Mouse (Mus musculus) gastrocnemius, postnatal 10 days (tissue): ENCODE measurements around the gene Fyn. TPM values are rescaled to one million over a fixed set of nuclear protein-coding genes. Genes with fewer than 3 reads are reported as not detected.

Experiments
- DNase-seq: peaks from one replicate; pipeline ENCODE4 v3.0.0; 2021; ENCODE audit warnings: mixed read lengths
- total RNA-seq, 2 experiments: library from RNA; stranded (reverse); gene quantifications; 2 replicates each; pipeline ENCODE4 v1.2.3; 2021

The Fyn gene
- total RNA-seq, 2 experiments from 2014 or later = 25.6 to 34.4 TPM

DNA sequence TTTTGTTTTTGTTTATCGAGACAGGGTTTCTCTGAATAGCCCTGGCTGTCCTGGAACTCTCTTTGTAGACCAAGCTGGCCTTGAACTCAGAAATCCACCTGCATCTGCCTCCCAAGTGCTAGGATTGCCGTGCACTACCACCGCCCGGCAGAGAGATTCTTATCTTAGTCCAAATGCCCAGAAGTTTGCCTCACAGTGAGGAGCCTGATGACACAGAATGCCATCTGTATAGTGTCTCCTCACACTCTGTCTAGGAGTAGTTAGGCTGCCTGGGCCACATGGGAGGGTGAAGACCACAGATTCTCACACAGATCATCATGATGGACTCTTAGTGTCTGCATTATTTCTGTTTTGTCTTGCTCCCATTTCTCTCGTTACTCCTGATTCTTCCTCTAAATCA is 140.1 kb downstream of the Fyn start:
- no peak for DNase-seq

DNA sequence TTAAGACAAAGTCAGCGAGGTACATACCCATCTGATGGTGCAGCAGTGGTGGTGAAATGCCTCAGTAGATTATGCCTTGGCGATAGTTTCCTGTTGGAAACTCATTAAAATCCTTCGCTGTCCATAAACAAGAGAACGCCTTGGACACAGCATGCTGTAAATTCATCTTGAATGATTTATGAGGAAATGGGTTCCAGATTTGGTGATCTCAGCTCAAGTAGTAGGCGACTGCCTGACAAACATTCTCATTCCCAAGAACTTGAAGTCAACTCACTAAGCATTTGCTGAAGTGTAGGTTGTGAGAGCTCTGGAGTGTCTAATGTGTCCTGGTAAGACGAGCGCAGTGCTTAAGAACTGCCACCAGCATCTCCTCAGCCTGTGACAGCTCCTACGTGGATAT is 141.3 kb downstream of the Fyn start:
- no peak for DNase-seq

DNA sequence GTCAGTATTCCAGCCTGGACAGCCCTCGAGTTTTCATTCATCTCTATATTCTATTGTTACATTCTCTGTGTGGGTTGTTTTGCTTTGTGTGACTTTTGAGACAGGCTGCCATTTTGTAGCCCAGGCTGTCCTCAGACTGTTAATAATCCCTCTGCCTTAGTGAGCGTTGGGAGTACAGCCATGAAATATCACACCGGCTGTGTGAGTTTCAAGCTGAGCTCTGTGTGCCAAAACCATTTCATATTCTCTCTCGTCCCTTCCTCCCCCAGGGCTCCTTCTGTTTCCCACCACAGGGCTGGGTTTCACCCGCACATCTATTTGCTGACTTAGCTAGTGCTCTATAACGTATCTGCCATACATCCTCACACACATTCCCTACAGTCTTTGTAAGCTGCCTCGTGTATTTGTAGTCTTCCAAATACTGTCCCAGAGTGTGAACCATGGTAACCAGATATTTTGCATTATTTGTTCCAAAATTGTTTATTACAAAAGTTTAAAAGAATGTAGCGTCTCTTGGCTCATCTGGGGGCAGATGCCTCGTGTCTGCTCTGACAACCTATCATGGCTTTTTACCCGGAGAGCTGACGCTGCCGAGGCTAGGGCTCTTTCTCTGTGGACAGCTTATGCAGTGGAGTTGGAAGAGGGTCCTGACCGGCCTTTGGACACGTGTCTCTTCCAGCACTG is 144.1 kb downstream of the Fyn start:
- DNase-seq = no peak

DNA sequence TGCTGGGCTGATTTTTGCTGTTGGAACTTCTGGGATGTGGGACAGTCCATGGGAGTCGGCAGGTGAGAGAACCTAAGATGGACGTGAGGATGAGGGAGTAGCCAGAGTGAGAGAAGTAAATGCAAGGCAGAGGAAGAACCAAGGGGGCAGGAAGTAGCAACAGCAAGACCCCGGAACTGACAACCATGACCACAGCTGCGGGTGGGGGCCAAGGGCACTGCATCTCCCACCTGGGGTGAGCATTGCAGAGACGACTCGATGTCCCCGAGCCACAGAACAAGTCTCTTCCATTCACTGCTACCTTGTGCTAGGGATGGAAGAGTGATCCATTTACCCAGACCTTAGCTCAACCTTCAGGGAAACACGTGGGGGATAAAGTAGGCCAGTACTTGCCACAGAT is 146.3 kb downstream of the Fyn start:
- DNase-seq = no peak

DNA sequence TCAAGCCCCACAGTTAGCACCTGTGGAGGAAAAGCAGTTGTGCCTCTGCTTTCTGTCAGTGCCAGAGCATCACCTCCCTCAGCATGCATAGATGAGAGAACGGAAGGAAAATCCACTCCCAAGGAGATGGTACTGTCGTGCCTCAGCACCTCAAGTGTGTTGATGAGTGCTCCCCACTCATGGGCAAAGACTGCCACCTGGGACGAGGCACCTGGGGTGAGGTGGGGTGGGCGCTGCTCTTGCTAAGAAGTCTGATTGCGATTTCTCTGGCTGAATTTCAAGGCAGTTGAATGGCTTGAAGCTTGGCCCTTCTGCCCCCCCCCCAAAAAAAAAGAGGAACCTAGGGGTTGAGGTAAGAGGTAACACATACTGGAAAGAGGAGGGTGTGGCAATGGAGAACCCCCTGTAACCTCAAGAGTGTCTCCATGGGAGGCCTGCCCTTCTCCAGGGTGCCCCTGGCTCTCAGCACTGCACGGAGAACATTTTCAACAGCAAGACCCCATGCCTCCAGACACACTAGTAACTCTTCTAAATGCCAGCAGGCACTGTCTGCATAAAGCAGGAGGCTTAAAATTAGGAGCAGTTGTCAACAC is 148.0 kb downstream of the Fyn start:
- DNase-seq = no peak

DNA sequence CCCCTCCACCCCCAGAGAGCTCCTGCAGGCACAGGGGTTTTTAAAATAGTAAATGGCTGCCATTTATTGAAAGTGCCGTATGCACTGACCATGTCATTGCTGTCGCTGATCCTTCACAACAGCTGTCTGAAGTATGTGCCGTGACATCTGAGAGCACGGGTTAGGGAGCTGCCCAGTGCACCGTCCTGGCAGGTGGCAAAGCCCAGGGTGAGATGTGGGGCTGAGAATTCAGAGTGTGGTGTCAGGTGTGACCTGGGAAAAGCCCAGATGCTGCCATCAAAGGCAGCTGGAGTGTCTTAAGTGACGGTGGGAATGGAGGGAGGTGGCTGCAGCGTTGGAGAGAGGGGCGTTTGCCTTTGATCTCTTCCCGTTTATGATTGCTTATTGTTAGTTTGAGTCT is 148.7 kb downstream of the Fyn start:
- peak; percentile 23 for DNase-seq

DNA sequence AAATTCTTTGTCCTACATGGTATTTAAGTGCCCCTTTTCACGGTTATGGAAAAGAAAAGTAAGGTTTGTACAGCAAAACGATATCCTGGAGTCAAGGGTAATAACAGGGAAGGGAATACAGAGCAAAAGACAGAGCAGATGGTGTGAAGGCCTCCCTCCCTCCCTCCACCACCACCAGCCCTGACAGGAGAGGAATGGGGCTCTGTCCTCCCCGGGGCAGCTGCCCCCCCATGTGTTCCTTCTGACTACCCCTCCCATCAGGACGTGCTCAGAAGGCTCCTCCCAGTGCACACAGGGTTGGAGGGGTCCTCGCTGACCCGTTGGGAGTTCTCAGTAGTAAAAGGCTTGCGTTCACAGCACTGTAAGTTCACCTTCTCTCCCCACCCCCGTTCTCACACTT is 149.6 kb downstream of the Fyn start:
- no peak for DNase-seq

DNA sequence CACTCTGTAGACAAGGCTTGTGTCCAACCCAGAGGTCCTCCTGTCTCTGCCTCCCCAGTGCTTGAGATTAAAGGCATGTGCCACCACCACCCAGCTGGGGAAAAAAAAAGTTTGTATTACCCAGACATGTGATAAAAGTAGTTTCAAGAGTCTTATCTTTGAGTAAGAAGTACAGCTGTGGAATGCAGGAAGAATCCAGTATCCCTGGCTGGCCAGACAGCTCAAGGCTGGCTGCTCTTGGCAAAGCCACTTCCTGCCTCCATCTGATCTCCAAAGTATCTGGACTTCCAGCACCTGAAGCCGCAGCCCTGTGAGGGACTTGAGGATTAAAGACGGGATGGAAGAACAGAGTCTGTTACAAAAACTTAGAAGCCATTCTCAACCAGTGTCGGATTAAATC is 150.2 kb downstream of the Fyn start:
- DNase-seq = no peak

DNA sequence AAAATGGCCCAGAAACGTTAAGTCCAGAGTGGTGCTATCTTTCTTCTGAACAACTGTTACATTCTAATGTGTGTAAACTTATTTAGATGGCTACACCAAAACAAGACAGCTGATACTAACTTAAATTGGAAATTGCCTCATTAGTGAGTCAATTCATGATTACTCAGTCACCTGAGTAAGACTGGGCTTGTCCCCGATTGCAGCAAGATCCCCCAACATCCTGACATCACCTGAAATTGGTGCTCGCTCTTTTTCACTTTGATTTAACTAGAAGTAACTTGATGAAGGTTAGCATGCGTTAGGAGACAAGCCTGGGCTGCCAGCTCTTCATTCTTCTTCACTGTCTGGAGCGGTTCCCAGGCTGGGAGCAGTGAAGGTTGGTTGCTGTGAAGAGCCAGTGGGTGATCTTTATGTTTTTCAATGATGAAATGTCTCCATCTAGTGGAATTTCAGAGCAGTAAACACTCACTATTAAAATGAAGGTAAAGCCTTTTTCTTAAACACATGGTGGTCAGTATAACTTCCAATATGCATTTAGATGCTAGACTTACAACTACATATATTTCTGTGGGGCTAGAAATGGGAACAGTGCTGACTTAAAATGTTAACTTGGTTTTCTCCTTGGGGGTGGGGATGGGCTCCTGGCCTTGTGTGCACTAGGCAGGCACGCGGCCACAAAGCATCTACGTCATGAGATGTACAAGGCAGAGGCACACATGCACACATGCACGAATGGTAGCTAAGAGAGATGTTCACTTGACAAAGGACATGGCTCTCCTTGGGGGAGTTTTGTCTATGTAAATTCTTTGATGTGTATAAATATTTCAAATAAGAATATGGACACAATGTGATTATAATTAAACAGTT is 151.7 kb downstream of the Fyn start:
- peak; percentile 66 for DNase-seq

DNA sequence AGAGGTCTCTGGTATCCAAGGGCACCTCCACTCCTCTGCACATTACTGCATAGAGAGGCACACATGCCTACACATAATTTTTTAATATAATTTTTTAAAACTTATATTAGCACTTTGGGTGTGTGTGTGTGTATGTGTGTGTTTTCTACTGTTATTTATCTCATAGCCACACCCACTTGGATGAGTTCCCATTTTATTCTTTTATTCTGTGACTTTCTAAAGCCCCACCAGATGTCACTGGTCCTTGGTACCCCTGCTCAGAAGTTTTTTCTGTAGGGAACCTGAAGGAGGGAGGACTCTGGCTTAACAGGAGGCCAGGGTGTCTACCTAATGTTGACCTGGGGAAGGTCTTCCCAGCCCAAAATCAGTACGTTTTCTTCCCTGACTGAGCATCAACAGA is 152.7 kb downstream of the Fyn start:
- DNase-seq = no peak

DNA sequence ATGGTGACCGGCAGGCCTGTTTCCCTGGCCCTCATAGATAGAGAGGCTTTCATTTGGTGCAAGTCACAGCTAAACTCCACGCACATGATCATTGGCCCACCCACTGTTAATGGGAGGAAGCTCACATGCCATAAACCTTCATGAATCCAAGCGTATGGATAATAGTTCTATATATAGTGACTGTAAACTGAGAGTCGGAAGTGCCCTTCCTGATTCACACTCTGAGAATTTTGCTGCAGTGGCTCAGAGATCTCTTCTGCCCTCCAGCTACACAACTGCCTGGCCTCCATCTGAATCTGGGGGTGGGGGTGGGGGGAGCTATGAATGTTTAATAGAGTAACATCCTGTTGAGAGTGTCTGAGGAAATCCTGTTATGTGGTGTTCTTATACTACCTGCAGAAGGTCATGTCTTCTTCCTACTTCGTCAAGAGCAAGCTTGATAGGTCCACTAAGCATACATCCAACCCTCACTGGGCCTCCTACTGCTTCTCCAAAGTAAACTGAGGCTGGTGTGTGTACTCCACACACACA is 153.3 kb downstream of the Fyn start:
- DNase-seq = no peak

DNA sequence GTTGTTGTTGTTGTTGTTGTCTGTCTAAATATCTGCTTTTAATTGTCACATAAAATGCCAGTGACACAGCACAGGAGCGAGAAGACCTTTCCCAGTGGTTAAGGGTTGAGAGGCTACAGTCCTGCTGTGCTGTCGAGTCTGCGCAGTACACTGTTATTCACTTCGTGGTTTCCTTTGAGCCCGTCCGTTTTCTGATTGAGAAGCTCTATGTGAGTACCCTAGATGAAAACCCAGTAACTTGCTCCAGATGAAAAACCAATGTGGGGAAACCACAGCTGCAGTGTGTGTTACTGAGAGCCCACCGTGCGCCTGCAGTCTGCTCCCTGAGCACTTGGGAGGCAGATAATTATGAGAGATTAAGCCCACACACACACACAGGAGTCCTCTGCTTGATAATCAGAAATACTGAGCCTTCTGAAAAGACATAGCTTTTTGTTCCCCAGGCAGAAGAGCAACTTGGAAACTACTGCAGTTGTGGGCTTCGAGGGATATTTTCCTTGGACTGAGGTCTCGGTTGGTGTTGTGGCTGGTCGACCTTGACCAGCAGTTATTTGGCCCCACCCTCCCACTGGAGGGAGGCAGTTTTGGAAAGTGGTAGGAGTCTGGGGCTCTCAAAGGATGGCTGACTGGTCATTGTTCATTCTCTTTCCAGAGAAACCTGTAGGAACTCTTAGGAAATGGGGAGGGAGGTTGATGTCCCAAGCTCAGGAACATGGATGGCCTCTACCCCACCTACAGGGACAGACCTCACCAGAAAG is 154.4 kb downstream of the Fyn start:
- no peak for DNase-seq

DNA sequence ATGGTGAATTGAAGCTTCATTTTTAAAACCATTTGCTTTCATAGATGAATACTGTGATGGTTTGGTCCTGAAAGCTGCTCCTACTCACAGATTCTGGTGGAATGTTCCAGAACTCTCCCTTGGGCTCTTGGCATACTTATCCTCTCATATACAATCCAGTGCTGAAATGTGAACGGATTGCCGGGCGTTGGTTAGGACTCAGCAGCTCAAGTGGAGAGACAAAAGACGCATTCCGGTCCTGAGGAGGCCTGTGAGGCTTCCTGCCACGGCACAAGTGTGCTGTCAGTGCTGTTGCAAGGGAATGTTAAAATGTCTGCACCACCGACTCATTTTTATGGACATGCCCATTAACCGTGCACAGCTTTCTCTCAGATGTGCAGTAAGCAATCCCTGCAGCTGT is 155.7 kb downstream of the Fyn start:
- DNase-seq = no peak

DNA sequence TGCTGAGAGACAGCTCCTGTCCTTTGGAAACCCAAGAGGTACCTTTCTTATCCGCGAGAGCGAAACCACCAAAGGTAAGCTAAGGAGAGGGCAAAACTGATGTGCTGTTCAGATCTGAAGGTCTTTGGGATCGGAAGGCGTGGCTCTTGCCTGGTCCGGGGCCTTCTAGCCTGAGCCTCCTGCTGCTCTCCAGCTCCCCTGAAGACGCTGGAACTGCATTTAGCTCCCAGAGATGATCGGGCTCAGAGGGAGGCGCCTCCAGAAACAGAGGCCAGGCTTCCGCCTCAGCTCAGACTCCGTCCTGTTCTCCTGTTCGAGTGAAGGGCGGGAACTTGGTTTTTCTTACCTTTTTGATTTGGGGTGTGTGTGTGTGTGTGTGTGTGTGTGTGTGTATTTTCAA is 156.8 kb downstream of the Fyn start:
- no peak for DNase-seq

DNA sequence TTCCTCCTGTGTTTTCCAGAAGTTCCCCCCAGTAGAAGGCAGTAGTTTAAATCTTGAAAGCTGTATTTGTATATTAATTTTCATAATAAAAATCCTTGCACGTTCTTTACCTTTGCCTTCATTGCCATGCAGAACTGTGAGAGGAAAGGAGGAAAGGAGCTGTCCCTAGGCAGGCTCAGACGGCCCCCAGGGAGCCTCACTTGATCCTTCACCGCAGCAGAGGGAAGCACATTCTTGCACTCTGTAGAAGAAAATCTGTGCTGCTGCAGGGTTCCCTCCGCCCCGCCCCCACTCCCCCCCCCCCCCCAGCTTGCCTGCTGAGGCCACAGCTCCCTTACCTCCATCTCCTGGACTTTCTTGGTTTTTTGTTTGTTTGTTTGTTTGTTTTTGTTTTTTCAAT is 158.5 kb downstream of the Fyn start:
- no peak for DNase-seq

DNA sequence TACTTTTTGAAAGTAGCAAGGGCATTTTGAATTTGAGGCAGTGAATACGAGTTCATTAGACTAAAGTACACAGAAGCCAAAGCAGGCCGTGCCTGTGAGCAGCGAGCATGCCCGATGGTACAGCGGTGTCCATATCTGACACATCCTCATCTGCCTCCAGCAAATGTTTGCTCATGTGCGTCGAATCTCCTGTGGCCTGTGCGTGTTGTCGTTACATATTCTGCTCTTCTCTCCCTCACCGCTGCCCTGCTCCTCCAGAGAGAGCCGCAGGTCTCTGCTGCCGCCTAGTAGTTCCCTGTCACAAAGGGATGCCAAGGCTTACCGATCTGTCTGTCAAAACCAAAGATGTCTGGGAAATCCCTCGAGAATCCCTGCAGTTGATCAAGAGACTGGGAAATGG is 160.5 kb downstream of the Fyn start:
- no peak for DNase-seq

DNA sequence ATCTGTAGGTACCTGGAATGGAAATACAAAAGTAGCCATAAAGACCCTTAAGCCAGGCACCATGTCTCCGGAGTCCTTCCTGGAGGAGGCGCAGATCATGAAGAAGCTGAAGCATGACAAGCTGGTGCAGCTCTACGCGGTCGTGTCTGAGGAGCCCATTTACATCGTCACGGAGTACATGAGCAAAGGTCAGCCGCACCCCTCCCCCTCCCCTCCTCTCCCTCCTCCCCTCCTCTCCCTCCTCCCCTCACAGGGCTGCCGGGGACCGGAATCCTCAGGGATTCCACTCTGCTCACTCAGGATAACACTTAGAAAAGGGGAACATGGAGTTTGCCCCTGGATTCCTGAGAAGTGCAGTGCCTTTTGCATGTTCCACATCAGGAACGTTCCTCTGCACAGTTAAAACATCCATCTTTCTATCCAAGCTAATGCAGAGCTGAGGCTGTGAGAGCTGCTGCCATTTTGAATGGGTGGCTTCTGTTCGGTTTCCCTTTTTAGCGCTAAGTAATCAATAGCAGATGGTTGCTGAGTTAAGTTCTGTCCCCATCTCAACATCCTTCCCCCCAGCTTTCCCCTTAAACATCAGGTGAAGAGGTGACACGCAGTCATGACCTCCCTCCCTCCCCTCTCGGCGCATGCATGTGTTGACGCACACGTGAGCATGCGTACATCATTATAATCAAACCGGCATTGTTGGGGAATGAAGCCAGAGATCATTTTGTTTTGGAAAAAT is 163.5 kb downstream of the Fyn start:
- DNase-seq = no peak

DNA sequence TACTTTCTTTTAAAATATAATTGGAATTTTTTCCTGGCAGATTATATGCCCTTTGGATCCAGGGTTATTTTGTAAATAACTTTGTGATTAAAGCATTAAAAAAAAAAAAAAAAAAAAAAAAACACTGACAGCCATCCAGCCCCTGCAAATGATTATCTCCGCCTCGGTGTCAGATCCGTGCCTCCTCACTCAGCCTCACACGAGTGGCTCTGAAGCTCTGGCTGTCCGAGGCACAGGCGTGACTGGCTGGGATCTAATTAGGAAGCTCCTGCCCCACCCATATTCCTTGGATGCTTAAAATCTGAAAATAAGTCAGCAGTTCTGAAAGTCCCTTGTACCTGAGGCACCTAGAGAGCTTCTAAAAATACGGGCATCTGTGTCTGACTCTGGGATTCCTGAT is 164.2 kb downstream of the Fyn start:
- no peak for DNase-seq

DNA sequence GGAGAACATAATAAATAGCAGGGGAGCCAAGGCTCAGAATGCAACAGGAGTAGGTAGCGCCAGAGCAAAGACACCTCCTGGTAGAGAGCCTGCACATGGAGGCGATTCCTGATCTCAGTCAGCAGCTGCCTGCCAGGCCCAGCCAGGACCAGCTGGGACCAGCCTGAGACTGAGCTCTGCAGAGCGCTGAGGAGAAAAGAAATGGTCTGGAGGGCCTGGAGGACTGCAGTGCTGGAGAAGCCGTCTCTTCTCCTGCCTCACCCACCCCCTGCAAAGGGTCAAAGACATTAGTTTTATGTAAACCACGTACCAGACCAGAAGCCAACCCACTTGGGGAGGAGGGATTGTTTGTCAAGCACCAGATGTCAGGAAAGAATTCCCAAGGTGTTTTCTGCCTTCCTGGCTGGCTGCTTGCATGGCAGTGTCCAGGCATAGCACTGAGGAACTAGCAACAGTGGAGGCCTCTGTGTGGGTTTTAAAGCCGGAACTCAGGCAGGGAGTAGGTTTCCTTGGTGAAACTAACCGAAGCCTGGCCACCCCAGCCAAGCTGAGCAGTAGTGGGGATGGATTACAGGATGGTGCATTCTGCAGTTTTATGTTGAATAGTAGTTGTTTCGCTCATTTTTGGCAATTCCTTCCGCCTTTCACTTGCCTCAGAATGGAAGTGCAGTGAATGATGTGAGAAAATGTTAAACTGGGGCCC is 165.8 kb downstream of the Fyn start:
- peak; percentile 36 for DNase-seq

DNA sequence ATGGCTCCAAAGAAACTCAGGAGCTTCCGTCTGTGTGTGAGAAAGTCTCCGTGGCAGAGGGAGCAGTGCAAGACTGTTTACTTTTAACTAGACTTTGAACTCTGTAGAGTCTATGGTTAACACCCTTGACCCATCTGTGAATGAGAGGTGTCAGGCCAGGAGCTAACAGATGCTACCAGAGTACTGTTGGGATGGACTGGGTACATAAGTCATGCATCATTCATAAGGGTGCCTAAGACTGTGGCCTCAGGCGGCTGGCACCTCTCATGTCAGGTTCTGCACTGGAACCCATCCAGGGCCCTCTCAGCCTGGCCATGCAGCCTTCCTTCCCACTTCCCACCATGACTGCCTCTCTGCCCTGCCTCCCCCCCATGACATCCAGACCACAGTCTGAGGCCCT is 166.7 kb downstream of the Fyn start:
- no peak for DNase-seq

DNA sequence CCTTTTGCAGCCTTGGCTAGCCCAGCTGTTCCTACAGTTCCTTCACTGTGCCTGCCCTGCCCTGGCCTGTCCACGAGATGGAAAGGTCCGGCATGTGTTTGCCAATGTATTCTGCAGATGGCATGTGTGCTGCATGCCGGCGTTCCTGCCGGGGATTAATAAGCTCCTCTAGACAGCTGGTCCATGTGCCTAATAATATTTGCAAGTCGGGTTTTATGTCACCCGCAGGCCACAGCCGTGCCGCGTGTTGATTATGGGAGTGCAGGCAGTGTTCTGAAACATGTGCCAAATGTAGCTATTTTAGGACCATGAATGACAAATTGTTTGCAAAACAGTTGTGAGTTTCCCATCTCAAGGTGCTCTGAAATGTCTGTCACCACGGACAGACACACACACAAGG is 167.6 kb downstream of the Fyn start:
- DNase-seq = peak; percentile 32
